Mouse (Mus musculus) spleen, adult 2 months (tissue): ENCODE results near the gene Epn3.

ENCODE experiments used
- CTCF ChIP-seq: fragments of 200-500 bp; IDR thresholded peaks from 2 replicates; pipeline ENCODE4 v1.5.1; 2011; ENCODE audit warnings: mild to moderate bottlenecking, inconsistent platforms; ENCODE audit not compliant: insufficient read depth, insufficient read length, insufficient replicate concordance; ENCODE audit errors: extremely low read depth
- POLR2A ChIP-seq: fragments of 200-500 bp; IDR thresholded peaks from 2 replicates; pipeline ENCODE4 v1.6.1; 2011; ENCODE audit warnings: low read depth, low read length, inconsistent platforms

DNA sequence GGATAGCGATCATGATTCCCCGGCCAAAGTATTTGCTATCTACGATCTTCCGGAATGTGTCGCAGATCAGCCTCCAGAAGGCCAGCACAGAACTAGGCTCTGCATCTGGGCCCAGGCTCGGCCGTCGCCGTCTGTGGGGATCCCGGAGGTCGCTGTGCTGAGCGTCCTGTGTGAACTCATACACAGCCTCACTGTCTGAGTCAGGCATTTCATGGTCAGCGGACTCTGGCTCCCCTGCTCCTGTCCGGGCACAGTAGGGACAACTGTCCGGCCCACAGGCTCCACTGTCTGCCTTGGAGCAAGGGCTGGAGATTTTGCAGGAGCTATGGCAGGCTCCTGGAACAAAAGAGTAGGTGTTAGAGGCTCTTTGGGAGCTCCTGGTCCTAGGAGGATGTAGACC, 42.8 kb downstream of the Epn3 start:
- TF ChIP-seq POLR2A (no peak), CTCF (no peak)
